Mouse (Mus musculus) ES-Bruce4 (cell line): ENCODE measurements at regions not wholly inside any gene's neighbourhood (a gene's known extent, or its start where the extent isn't known, plus 50 kb on each side); places are given as distances from the start of the nearest gene placed in this dataset.

Experiments used
- CTCF ChIP-seq: IDR thresholded peaks from one replicate; pipeline ENCODE4 v1.8.1; 2011; ENCODE audit warnings: low read depth, low read length
- EP300 ChIP-seq: IDR thresholded peaks from 2 replicates; pipeline ENCODE4 v1.6.1; 2011; ENCODE audit warnings: low read depth, low read length; ENCODE audit not compliant: insufficient read depth
- POLR2A ChIP-seq: IDR thresholded peaks from one replicate; pipeline ENCODE4 v1.8.1; 2011; ENCODE audit warnings: low read length; ENCODE audit not compliant: insufficient read depth

DNA sequence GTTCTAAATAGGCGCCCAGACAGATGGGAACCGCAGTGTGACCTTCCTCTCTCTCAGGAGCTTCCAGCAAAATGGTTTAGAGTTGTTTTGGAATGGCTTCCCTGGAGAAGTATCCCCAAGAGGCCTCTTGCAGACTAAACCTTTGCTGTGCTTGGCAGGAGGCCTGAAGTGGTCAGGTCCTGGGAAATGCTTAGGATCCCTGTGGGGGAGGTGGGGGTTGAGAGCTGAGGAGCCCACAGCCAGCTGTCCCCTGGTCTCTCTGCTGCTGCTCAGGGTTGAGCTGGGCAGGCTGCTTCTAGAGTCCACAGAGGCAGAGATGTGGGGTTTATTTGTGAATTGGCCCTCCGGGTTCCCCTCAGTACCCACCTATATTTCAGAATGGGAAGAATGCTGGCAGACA is 331.3 kb downstream of the Gm826 start:
- no peak for TF ChIP-seq CTCF
- no peak for TF ChIP-seq EP300
- no peak for TF ChIP-seq POLR2A
